Mouse (Mus musculus): Measurements from ENCODE around the gene Mad2l1bp. TPM values are rescaled to one million over a fixed set of nuclear protein-coding genes. Genes with fewer than 3 reads are reported as not detected.
A peak's percentile ranks its signal among the peaks of the same experiment; 100 is the strongest.

The Mad2l1bp gene
- polyA plus RNA-seq (2014; fragmentation: Nextera tagmentation; extraction: Ambion mirVana), result 29.5 and 31.6 TPM in 2 replicates

GRCm38 (mm10) chr17:46152847-46153782 is at the start of gene Mad2l1bp:
Mad2l1bp (minus strand) TSS chr17:46153553.
- Histone ChIP-seq H3K4me3 (ENCODE audit: low read depth, low read length) (peak within 1 kb of the TSS; percentile 61), H3K27ac (ENCODE audit: low read depth, low read length) (no peak within 1 kb of the TSS), H3K4me2 (ENCODE audit: low read length) (peak within 1 kb of the TSS; percentile 96), H3K9me3 (replicated peaks; ENCODE audit: control insufficient read depth, low read length) (no peaks in the 10 kb centered on the region), H3K9ac (ENCODE audit: low read length) (peak within 1 kb of the TSS; percentile 67), H3K27me3 (replicated peaks; ENCODE audit: control insufficient read depth, insufficient read depth, low read length) (no peaks in the 10 kb centered on the region), H3K4me1 (ENCODE audit: control insufficient read depth, insufficient read depth, low read length) (peaks cover 6% of the 10 kb centered on the region; the same call in 1 of the 2 replicates), H3K36me3 (ENCODE audit: control insufficient read depth, insufficient read depth, low read length) (peaks cover 12% of the 10 kb centered on the region)
- 9% methylated on average over 33 of the region's 33 CpGs for WGBS
- ATAC-seq (peak; percentile 95), DNase-seq (ENCODE audit: low spot score) (peak; percentile 97)

- H3K27ac ChIP-seq (ENCODE audit: low read depth, low read length), result peak overlapping the region; percentile 70; the same call in 1 of the 2 replicates
- peak overlapping the region; percentile 82 for H3K4me3 ChIP-seq (ENCODE audit: low read depth, low read length)
- H3K9me3 ChIP-seq (replicated peaks; ENCODE audit: control insufficient read depth, low read length), result no peaks in the 10 kb centered on the region
- under 1% methylated on average over 20 of the region's 20 CpGs for WGBS
- no peak for DNase-seq (ENCODE audit: low spot score)
- peak overlapping the region; percentile 81 for H3K4me2 ChIP-seq (ENCODE audit: low read length)
- H3K9ac ChIP-seq (ENCODE audit: low read length), result peak overlapping the region; percentile 88
- peaks cover 34% of the 10 kb centered on the region for H3K36me3 ChIP-seq (ENCODE audit: control insufficient read depth, insufficient read depth, low read length)
- H3K4me1 ChIP-seq (ENCODE audit: control insufficient read depth, insufficient read depth, low read length), result peaks cover 14% of the 10 kb centered on the region
- ATAC-seq, result no peak
- no peaks in the 10 kb centered on the region for H3K27me3 ChIP-seq (replicated peaks; ENCODE audit: control insufficient read depth, insufficient read depth, low read length)
Measured at GRCm38 (mm10) chr17:46203078-46203477, 49.7 kb upstream of the Mad2l1bp start.

GRCm38 (mm10) chr17:46202421-46203071 is 49.2 kb upstream of the Mad2l1bp start, which contains the start of the genes Polh and Xpo5:
Polh (minus strand) TSS chr17:46202645.
Xpo5 (plus strand) TSS chr17:46202782.
- Histone ChIP-seq H3K27me3 (replicated peaks; ENCODE audit: control insufficient read depth, insufficient read depth, low read length) (no peaks in the 10 kb centered on the region), H3K27ac (ENCODE audit: low read depth, low read length) (peak within 1 kb of the TSS; percentile 86), H3K4me1 (ENCODE audit: control insufficient read depth, insufficient read depth, low read length) (peaks cover 14% of the 10 kb centered on the region), H3K4me3 (ENCODE audit: low read depth, low read length) (peak within 1 kb of the TSS; percentile 82), H3K4me2 (ENCODE audit: low read length) (peak within 1 kb of the TSS; percentile 83), H3K9ac (ENCODE audit: low read length) (peak within 1 kb of the TSS; percentile 88), H3K9me3 (replicated peaks; ENCODE audit: control insufficient read depth, low read length) (no peaks in the 10 kb centered on the region), H3K36me3 (ENCODE audit: control insufficient read depth, insufficient read depth, low read length) (peaks cover 34% of the 10 kb centered on the region)
- ATAC-seq (peak; percentile 96), DNase-seq (ENCODE audit: low spot score) (peak; percentile 97)
- under 1% methylated on average over 65 of the region's 66 CpGs for WGBS

- H3K27me3 ChIP-seq (replicated peaks; ENCODE audit: control insufficient read depth, insufficient read depth, low read length), result no peaks in the 10 kb centered on the region
- H3K36me3 ChIP-seq (ENCODE audit: control insufficient read depth, insufficient read depth, low read length), result peaks cover 34% of the 10 kb centered on the region
- H3K9ac ChIP-seq (ENCODE audit: low read length), result peak overlapping the region; percentile 82
- peak overlapping the region; percentile 82 for H3K4me3 ChIP-seq (ENCODE audit: low read depth, low read length)
- ATAC-seq (no peak), DNase-seq (ENCODE audit: low spot score) (no peak)
- 54% methylated on average over 6 of the region's 6 CpGs for WGBS
- no peak overlapping the region for H3K27ac ChIP-seq (ENCODE audit: low read depth, low read length)
- peaks cover 14% of the 10 kb centered on the region for H3K4me1 ChIP-seq (ENCODE audit: control insufficient read depth, insufficient read depth, low read length)
- no peaks in the 10 kb centered on the region for H3K9me3 ChIP-seq (replicated peaks; ENCODE audit: control insufficient read depth, low read length)
- H3K4me2 ChIP-seq (ENCODE audit: low read length), result peak overlapping the region; percentile 83
Measured at GRCm38 (mm10) chr17:46201151-46201550, 47.8 kb upstream of the Mad2l1bp start.

GRCm38 (mm10) chr17:46188829-46189228 is 35.5 kb upstream of the Mad2l1bp start:
- Histone ChIP-seq H3K27ac (ENCODE audit: low read depth, low read length) (no peak overlapping the region), H3K9me3 (replicated peaks; ENCODE audit: control insufficient read depth, low read length) (no peaks in the 10 kb centered on the region), H3K9ac (ENCODE audit: low read length) (no peak overlapping the region), H3K4me1 (ENCODE audit: control insufficient read depth, insufficient read depth, low read length) (no peaks in the 10 kb centered on the region), H3K27me3 (replicated peaks; ENCODE audit: control insufficient read depth, insufficient read depth, low read length) (no peaks in the 10 kb centered on the region), H3K4me2 (ENCODE audit: low read length) (no peak overlapping the region), H3K36me3 (ENCODE audit: control insufficient read depth, insufficient read depth, low read length) (peaks cover 89% of the 10 kb centered on the region), H3K4me3 (ENCODE audit: low read depth, low read length) (no peak overlapping the region)
- DNase-seq (ENCODE audit: low spot score) (no peak), ATAC-seq (no peak)
- WGBS, result 95% methylated on average over 2 of the region's 2 CpGs

- Histone ChIP-seq H3K36me3 (ENCODE audit: control insufficient read depth, insufficient read depth, low read length) (peaks cover 95% of the 10 kb centered on the region), H3K27me3 (replicated peaks; ENCODE audit: control insufficient read depth, insufficient read depth, low read length) (no peaks in the 10 kb centered on the region), H3K4me2 (ENCODE audit: low read length) (no peak overlapping the region), H3K4me1 (ENCODE audit: control insufficient read depth, insufficient read depth, low read length) (no peaks in the 10 kb centered on the region), H3K9ac (ENCODE audit: low read length) (no peak overlapping the region), H3K27ac (ENCODE audit: low read depth, low read length) (no peak overlapping the region), H3K9me3 (replicated peaks; ENCODE audit: control insufficient read depth, low read length) (no peaks in the 10 kb centered on the region), H3K4me3 (ENCODE audit: low read depth, low read length) (no peak overlapping the region)
- DNase-seq (ENCODE audit: low spot score), result no peak
- WGBS, result 91% methylated on average over 4 of the region's 4 CpGs
- no peak for ATAC-seq
Measured at GRCm38 (mm10) chr17:46182273-46182672, 28.9 kb upstream of the Mad2l1bp start.

- H3K4me2 ChIP-seq (ENCODE audit: low read length), result no peak overlapping the region
- H3K9ac ChIP-seq (ENCODE audit: low read length), result no peak overlapping the region
- no peaks in the 10 kb centered on the region for H3K9me3 ChIP-seq (replicated peaks; ENCODE audit: control insufficient read depth, low read length)
- peak; percentile 55 for DNase-seq (ENCODE audit: low spot score)
- H3K4me3 ChIP-seq (ENCODE audit: low read depth, low read length), result no peak overlapping the region
- WGBS, result 66% methylated on average over 3 of the region's 3 CpGs
- ATAC-seq, result peak; percentile 54; the same call in 1 of the 2 replicates
- no peak overlapping the region for H3K27ac ChIP-seq (ENCODE audit: low read depth, low read length)
- no peaks in the 10 kb centered on the region for H3K27me3 ChIP-seq (replicated peaks; ENCODE audit: control insufficient read depth, insufficient read depth, low read length)
- no peaks in the 10 kb centered on the region for H3K4me1 ChIP-seq (ENCODE audit: control insufficient read depth, insufficient read depth, low read length)
- peaks cover 87% of the 10 kb centered on the region for H3K36me3 ChIP-seq (ENCODE audit: control insufficient read depth, insufficient read depth, low read length)
Measured at GRCm38 (mm10) chr17:46170538-46170937, 17.2 kb upstream of the Mad2l1bp start.

- Histone ChIP-seq H3K4me2 (ENCODE audit: low read length) (no peak overlapping the region), H3K27me3 (replicated peaks; ENCODE audit: control insufficient read depth, insufficient read depth, low read length) (no peaks in the 10 kb centered on the region), H3K27ac (ENCODE audit: low read depth, low read length) (no peak overlapping the region), H3K9me3 (replicated peaks; ENCODE audit: control insufficient read depth, low read length) (no peaks in the 10 kb centered on the region), H3K36me3 (ENCODE audit: control insufficient read depth, insufficient read depth, low read length) (peaks cover 92% of the 10 kb centered on the region), H3K4me3 (ENCODE audit: low read depth, low read length) (no peak overlapping the region), H3K4me1 (ENCODE audit: control insufficient read depth, insufficient read depth, low read length) (no peaks in the 10 kb centered on the region), H3K9ac (ENCODE audit: low read length) (no peak overlapping the region)
- WGBS, result 87% methylated on average over 5 of the region's 5 CpGs
- DNase-seq (ENCODE audit: low spot score) (no peak), ATAC-seq (no peak)
Measured at GRCm38 (mm10) chr17:46168768-46169167, 15.4 kb upstream of the Mad2l1bp start.
